Mouse (Mus musculus): ENCODE data around the gene Tex101. TPM values are rescaled to one million over a fixed set of nuclear protein-coding genes. Genes with fewer than 3 reads are reported as not detected.

The Tex101 gene
- not detected for polyA plus RNA-seq (2014; fragmentation: Illumina TruSeq; extraction: RNeasy Lipid Tissue Mini Kit (QIAGEN cat#74804))

DNA sequence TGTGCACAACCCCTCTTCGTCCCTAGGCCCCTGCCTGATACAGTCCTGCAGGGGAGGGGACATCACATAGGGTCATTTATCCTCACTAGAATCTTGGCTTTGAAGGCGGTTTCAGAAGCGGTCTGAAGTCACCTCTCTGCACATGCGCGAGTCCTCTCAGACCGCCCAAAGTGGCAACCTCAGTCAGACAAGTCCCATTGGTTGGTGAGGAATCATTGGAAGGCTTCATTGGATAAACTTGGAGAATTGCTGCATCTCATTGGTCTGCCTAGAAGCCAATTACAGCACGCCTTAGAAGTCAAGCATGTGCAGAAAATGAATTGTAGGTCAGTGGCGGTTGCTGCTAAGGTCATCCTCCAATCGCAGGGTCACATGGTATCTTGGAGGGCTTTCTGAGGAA is at the start of gene Tex101:
Gene Tex101, minus strand, starts transcription at position 101 of the 400 bp plus-strand sequence.

DNA sequence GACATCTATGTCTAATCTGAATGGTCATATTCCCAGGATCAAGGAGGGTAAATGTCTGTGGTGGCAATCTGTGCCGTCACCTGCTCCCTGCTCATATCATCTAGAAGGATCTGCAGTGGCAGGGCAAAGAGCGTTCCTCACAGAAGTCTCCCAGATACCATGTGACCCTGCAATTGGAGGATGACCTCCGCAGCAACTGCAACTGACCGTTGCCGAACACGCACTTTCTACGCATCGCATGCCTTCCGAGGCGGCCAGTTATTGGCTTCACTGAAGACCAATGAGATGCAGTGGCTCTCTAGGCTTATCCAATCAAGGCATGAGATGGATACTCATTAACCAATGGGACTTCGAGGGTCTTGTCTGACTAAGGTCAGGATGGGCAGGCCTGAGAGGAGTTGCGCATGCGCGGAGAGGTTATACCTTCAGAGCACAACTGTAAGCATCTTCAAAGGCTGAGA is 32.4 kb upstream of the Tex101 start, which contains the start of gene BC049730:
Gene BC049730, plus strand, starts transcription at position 411 of the 461 bp plus-strand sequence.

DNA sequence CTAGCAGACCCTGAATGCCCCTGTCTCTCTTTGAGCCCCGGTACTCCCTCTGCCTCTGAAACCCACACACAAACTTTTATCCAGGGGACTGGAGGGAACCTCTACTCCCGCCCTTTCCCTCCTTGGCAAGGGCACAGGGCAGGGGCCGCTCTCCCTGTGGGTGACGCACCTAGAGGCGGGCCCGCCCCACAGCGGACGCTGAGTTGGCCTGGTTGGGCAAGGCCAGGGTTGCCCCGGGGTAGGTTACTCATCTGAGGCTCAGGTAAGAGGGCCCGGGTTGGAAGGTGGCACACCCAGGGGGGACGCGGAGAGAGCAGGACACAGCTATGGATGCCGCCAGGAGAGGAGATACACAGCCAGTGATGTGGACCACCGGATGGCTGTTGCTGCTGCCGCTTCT is 40.2 kb downstream of the Tex101 start, which contains the start of gene Lypd3:
Gene Lypd3, plus strand, starts transcription at position 287 of the 400 bp plus-strand sequence.

Other genes starting within 250 kb of the Tex101 start
- gene Irgc1, start 224.4 kb downstream of the Tex101 start, polyA plus RNA-seq (2014; fragmentation: Illumina TruSeq; extraction: RNeasy Lipid Tissue Mini Kit (QIAGEN cat#74804)) = not detected
- 1.0 TPM for gene Plaur, start 214.2 kb downstream of the Tex101 start, polyA plus RNA-seq (2014; fragmentation: Illumina TruSeq; extraction: RNeasy Lipid Tissue Mini Kit (QIAGEN cat#74804))
- 0.34 TPM for gene Cadm4, start 194.7 kb downstream of the Tex101 start, polyA plus RNA-seq (2014; fragmentation: Illumina TruSeq; extraction: RNeasy Lipid Tissue Mini Kit (QIAGEN cat#74804))
- 0.80 TPM for gene Zfp428, start 169.7 kb downstream of the Tex101 start, polyA plus RNA-seq (2014; fragmentation: Illumina TruSeq; extraction: RNeasy Lipid Tissue Mini Kit (QIAGEN cat#74804))
- not detected for gene AC161166.1, start 164.2 kb downstream of the Tex101 start, polyA plus RNA-seq (2014; fragmentation: Illumina TruSeq; extraction: RNeasy Lipid Tissue Mini Kit (QIAGEN cat#74804))
- gene Irgq, start 146.0 kb downstream of the Tex101 start, polyA plus RNA-seq (2014; fragmentation: Illumina TruSeq; extraction: RNeasy Lipid Tissue Mini Kit (QIAGEN cat#74804)) = 7.8 TPM
- gene Pinlyp, start 130.6 kb downstream of the Tex101 start, polyA plus RNA-seq (2014; fragmentation: Illumina TruSeq; extraction: RNeasy Lipid Tissue Mini Kit (QIAGEN cat#74804)) = not detected
- gene Xrcc1, start 130.4 kb downstream of the Tex101 start, polyA plus RNA-seq (2014; fragmentation: Illumina TruSeq; extraction: RNeasy Lipid Tissue Mini Kit (QIAGEN cat#74804)) = 0.88 TPM
- 0.31 TPM for gene Ethe1, start 89.1 kb downstream of the Tex101 start, polyA plus RNA-seq (2014; fragmentation: Illumina TruSeq; extraction: RNeasy Lipid Tissue Mini Kit (QIAGEN cat#74804))
- not detected for gene Zfp575, start 89.0 kb downstream of the Tex101 start, polyA plus RNA-seq (2014; fragmentation: Illumina TruSeq; extraction: RNeasy Lipid Tissue Mini Kit (QIAGEN cat#74804))
- gene Phldb3, start 65.9 kb downstream of the Tex101 start, polyA plus RNA-seq (2014; fragmentation: Illumina TruSeq; extraction: RNeasy Lipid Tissue Mini Kit (QIAGEN cat#74804)) = not detected
- not detected for gene Lypd3, start 40.1 kb downstream of the Tex101 start, polyA plus RNA-seq (2014; fragmentation: Illumina TruSeq; extraction: RNeasy Lipid Tissue Mini Kit (QIAGEN cat#74804))
- gene BC049730, start 32.6 kb upstream of the Tex101 start, polyA plus RNA-seq (2014; fragmentation: Illumina TruSeq; extraction: RNeasy Lipid Tissue Mini Kit (QIAGEN cat#74804)) = not detected
- not detected for gene Gm4763, start 50.2 kb upstream of the Tex101 start, polyA plus RNA-seq (2014; fragmentation: Illumina TruSeq; extraction: RNeasy Lipid Tissue Mini Kit (QIAGEN cat#74804))
- 0.17 TPM for gene Cd177, start 83.6 kb upstream of the Tex101 start, polyA plus RNA-seq (2014; fragmentation: Illumina TruSeq; extraction: RNeasy Lipid Tissue Mini Kit (QIAGEN cat#74804))
- gene Ceacam10, start 100.5 kb upstream of the Tex101 start, polyA plus RNA-seq (2014; fragmentation: Illumina TruSeq; extraction: RNeasy Lipid Tissue Mini Kit (QIAGEN cat#74804)) = 0.83 TPM
- gene Gm9844, start 185.5 kb upstream of the Tex101 start, polyA plus RNA-seq (2014; fragmentation: Illumina TruSeq; extraction: RNeasy Lipid Tissue Mini Kit (QIAGEN cat#74804)) = not detected
- gene Lypd4, start 193.3 kb upstream of the Tex101 start, polyA plus RNA-seq (2014; fragmentation: Illumina TruSeq; extraction: RNeasy Lipid Tissue Mini Kit (QIAGEN cat#74804)) = not detected
- gene Dmrtc2, start 193.4 kb upstream of the Tex101 start, polyA plus RNA-seq (2014; fragmentation: Illumina TruSeq; extraction: RNeasy Lipid Tissue Mini Kit (QIAGEN cat#74804)) = not detected
- gene Rps19, start 207.7 kb upstream of the Tex101 start, polyA plus RNA-seq (2014; fragmentation: Illumina TruSeq; extraction: RNeasy Lipid Tissue Mini Kit (QIAGEN cat#74804)) = 9.2 TPM
- gene Cd79a, start 220.7 kb upstream of the Tex101 start, polyA plus RNA-seq (2014; fragmentation: Illumina TruSeq; extraction: RNeasy Lipid Tissue Mini Kit (QIAGEN cat#74804)) = not detected
- gene Arhgef1, start 226.2 kb upstream of the Tex101 start, polyA plus RNA-seq (2014; fragmentation: Illumina TruSeq; extraction: RNeasy Lipid Tissue Mini Kit (QIAGEN cat#74804)) = 0.37 TPM